Mouse (Mus musculus): ENCODE results near the gene Fam76a. TPM values are rescaled to one million over a fixed set of nuclear protein-coding genes. Genes with fewer than 3 reads are reported as not detected.

The Fam76a gene
- total and polyA plus RNA-seq, 2 experiments from 2014 or later: 19.7 to 39.6 TPM

- peak; percentile 40 for DNase-seq (ENCODE audit: low spot score)
- no peak overlapping the region for H3K4me2 ChIP-seq (ENCODE audit: low read depth, low read length)
- 38% methylated on average over 11 of the region's 11 CpGs for WGBS
Measured at GRCm38 (mm10) chr4:132873481-132874362, 48.6 kb downstream of the Fam76a start.

GRCm38 (mm10) chr4:132871116-132871515 is 51.2 kb downstream of the Fam76a start:
- TF ChIP-seq EP300 (IDR thresholded peaks at IDR 0.05; ENCODE audit: low read depth) (no peak), CTCF (IDR thresholded peaks at IDR 0.05; ENCODE audit: low read depth) (no peak)
- Histone ChIP-seq H3K4me3 (ENCODE audit: low read depth, low read length) (no peak overlapping the region), H3K27ac (ENCODE audit: low read depth) (no peak overlapping the region), H3K4me1 (ENCODE audit: control insufficient read depth, insufficient read depth) (0 out of 2 replicates have a peak, but pooled peaks cover 6% of the 10 kb centered on the region), H3K36me3 (replicated peaks; ENCODE audit: control insufficient read depth, insufficient read depth, low read length) (peaks cover 52% of the 10 kb centered on the region), H3K4me2 (ENCODE audit: low read depth, low read length) (no peak overlapping the region), H3K9ac (replicated peaks; ENCODE audit: low read depth, low read length) (no peak overlapping the region), H3K27me3 (ENCODE audit: control insufficient read depth, insufficient read depth, low read length) (no peaks in the 10 kb centered on the region), H3K9me3 (replicated peaks; ENCODE audit: control insufficient read depth, low read length) (no peaks in the 10 kb centered on the region)
- no peak for DNase-seq (ENCODE audit: low spot score)
- no peak for ATAC-seq (ENCODE audit: insufficient read depth, low read depth)
- 90% methylated on average over 3 of the region's 3 CpGs for WGBS

More at GRCm38 (mm10) chr4:132873481-132874362, 48.6 kb downstream of the Fam76a start:
- Histone ChIP-seq H3K9me3 (replicated peaks; ENCODE audit: control insufficient read depth, low read length) (no peaks in the 10 kb centered on the region), H3K4me1 (ENCODE audit: control insufficient read depth, insufficient read depth) (0 out of 2 replicates have a peak, but pooled peaks cover 6% of the 10 kb centered on the region), H3K9ac (replicated peaks; ENCODE audit: low read depth, low read length) (no peak overlapping the region), H3K4me3 (ENCODE audit: low read depth, low read length) (no peak overlapping the region), H3K27me3 (ENCODE audit: control insufficient read depth, insufficient read depth, low read length) (no peaks in the 10 kb centered on the region), H3K36me3 (replicated peaks; ENCODE audit: control insufficient read depth, insufficient read depth, low read length) (peaks cover 26% of the 10 kb centered on the region), H3K27ac (ENCODE audit: low read depth) (peak overlapping the region; percentile 49)
- TF ChIP-seq EP300 (IDR thresholded peaks at IDR 0.05; ENCODE audit: low read depth): no peak
- no peak for TF ChIP-seq CTCF (IDR thresholded peaks at IDR 0.05; ENCODE audit: low read depth)
- ATAC-seq (ENCODE audit: insufficient read depth, low read depth): peak; percentile 69

- WGBS: 89% methylated on average over 2 of the region's 2 CpGs
- no peaks in the 10 kb centered on the region for H3K9me3 ChIP-seq (replicated peaks; ENCODE audit: control insufficient read depth, low read length)
- no peaks in the 10 kb centered on the region for H3K27me3 ChIP-seq (ENCODE audit: control insufficient read depth, insufficient read depth, low read length)
- H3K4me3 ChIP-seq (ENCODE audit: low read depth, low read length): no peak overlapping the region
- peaks cover 90% of the 10 kb centered on the region for H3K36me3 ChIP-seq (replicated peaks; ENCODE audit: control insufficient read depth, insufficient read depth, low read length)
- TF ChIP-seq EP300 (IDR thresholded peaks at IDR 0.05; ENCODE audit: low read depth) (no peak), CTCF (IDR thresholded peaks at IDR 0.05; ENCODE audit: low read depth) (no peak)
- H3K4me2 ChIP-seq (ENCODE audit: low read depth, low read length): no peak overlapping the region
- H3K4me1 ChIP-seq (ENCODE audit: control insufficient read depth, insufficient read depth): no peaks in the 10 kb centered on the region
- DNase-seq (ENCODE audit: low spot score) (no peak), ATAC-seq (ENCODE audit: insufficient read depth, low read depth) (no peak)
- no peak overlapping the region for H3K27ac ChIP-seq (ENCODE audit: low read depth)
- no peak overlapping the region for H3K9ac ChIP-seq (replicated peaks; ENCODE audit: low read depth, low read length)
Measured at GRCm38 (mm10) chr4:132864856-132865255, 57.5 kb downstream of the Fam76a start.

DNA sequence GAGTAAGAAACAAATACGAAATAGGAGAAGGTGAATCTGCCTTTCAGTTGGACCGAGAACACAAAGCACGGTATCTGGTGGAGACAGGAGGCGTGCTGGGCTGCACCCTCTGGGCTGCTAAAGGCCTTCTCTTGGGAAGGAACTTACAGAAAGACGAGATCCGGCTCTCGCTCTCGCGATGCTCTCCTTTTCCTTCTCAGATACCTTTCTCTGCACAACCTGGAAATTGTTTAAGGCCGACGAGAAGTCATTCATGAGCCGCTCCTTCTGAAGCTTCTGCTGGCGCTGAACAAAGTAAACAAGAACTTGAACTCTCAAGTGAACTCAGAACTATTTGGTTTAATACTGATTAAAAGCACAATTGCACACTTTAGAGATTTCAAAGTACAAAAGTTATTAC is 59.3 kb downstream of the Fam76a start:
- Histone ChIP-seq H3K9ac (replicated peaks; ENCODE audit: low read depth, low read length) (no peak overlapping the region), H3K27ac (ENCODE audit: low read depth) (no peak overlapping the region), H3K4me3 (ENCODE audit: low read depth, low read length) (no peak overlapping the region), H3K4me2 (ENCODE audit: low read depth, low read length) (no peak overlapping the region), H3K4me1 (ENCODE audit: control insufficient read depth, insufficient read depth) (no peaks in the 10 kb centered on the region), H3K27me3 (ENCODE audit: control insufficient read depth, insufficient read depth, low read length) (no peaks in the 10 kb centered on the region), H3K9me3 (replicated peaks; ENCODE audit: control insufficient read depth, low read length) (no peaks in the 10 kb centered on the region), H3K36me3 (replicated peaks; ENCODE audit: control insufficient read depth, insufficient read depth, low read length) (peaks cover 90% of the 10 kb centered on the region)
- no peak for ATAC-seq (ENCODE audit: insufficient read depth, low read depth)
- no peak for TF ChIP-seq CTCF (IDR thresholded peaks at IDR 0.05; ENCODE audit: low read depth)
- TF ChIP-seq EP300 (IDR thresholded peaks at IDR 0.05; ENCODE audit: low read depth): no peak
- WGBS: 94% methylated on average over 13 of the region's 13 CpGs
- DNase-seq (ENCODE audit: low spot score): no peak

- Histone ChIP-seq H3K27ac (ENCODE audit: low read depth) (no peak overlapping the region), H3K4me1 (ENCODE audit: control insufficient read depth, insufficient read depth) (no peaks in the 10 kb centered on the region), H3K4me2 (ENCODE audit: low read depth, low read length) (no peak overlapping the region), H3K36me3 (replicated peaks; ENCODE audit: control insufficient read depth, insufficient read depth, low read length) (peaks cover 90% of the 10 kb centered on the region), H3K4me3 (ENCODE audit: low read depth, low read length) (no peak overlapping the region), H3K27me3 (ENCODE audit: control insufficient read depth, insufficient read depth, low read length) (no peaks in the 10 kb centered on the region), H3K9ac (replicated peaks; ENCODE audit: low read depth, low read length) (no peak overlapping the region), H3K9me3 (replicated peaks; ENCODE audit: control insufficient read depth, low read length) (no peaks in the 10 kb centered on the region)
- WGBS: 96% methylated on average over 1 of the region's 1 CpGs
- TF ChIP-seq EP300 (IDR thresholded peaks at IDR 0.05; ENCODE audit: low read depth) (no peak), CTCF (IDR thresholded peaks at IDR 0.05; ENCODE audit: low read depth) (no peak)
- DNase-seq (ENCODE audit: low spot score) (no peak), ATAC-seq (ENCODE audit: insufficient read depth, low read depth) (no peak)
Measured at GRCm38 (mm10) chr4:132860880-132861279, 61.5 kb downstream of the Fam76a start.

Other genes starting within 250 kb of the Fam76a start
- gene Xkr8, start 190.0 kb downstream of the Fam76a start, total RNA-seq (2014; rRNA removed; ENCODE audit: low replicate concordance): 0.53 and 0.54 TPM in 2 replicates
- 2.1 and 3.0 TPM in 2 replicates for gene Xkr8, start 190.0 kb downstream of the Fam76a start, polyA plus RNA-seq (2015; fragmentation: Nextera tagmentation; extraction: Ambion mirVana)
- 0.11 and 2.6 TPM in 2 replicates for gene Smpdl3b, start 165.3 kb downstream of the Fam76a start, total RNA-seq (2014; rRNA removed; ENCODE audit: low replicate concordance)
- gene Smpdl3b, start 165.3 kb downstream of the Fam76a start, polyA plus RNA-seq (2015; fragmentation: Nextera tagmentation; extraction: Ambion mirVana): 1.7 TPM in 2 replicates
- 26.1 and 56.1 TPM in 2 replicates for gene Rpa2, start 154.2 kb downstream of the Fam76a start, total RNA-seq (2014; rRNA removed; ENCODE audit: low replicate concordance)
- gene Rpa2, start 154.2 kb downstream of the Fam76a start, polyA plus RNA-seq (2015; fragmentation: Nextera tagmentation; extraction: Ambion mirVana): 32.0 and 35.0 TPM in 2 replicates
- gene Themis2, start 126.2 kb downstream of the Fam76a start, total RNA-seq (2014; rRNA removed; ENCODE audit: low replicate concordance): 0.73 and 1.2 TPM in 2 replicates
- gene Themis2, start 126.2 kb downstream of the Fam76a start, polyA plus RNA-seq (2015; fragmentation: Nextera tagmentation; extraction: Ambion mirVana): 0.78 and 1.1 TPM in 2 replicates
- 36.6 and 46.2 TPM in 2 replicates for gene Ppp1r8, start 79.4 kb downstream of the Fam76a start, total RNA-seq (2014; rRNA removed; ENCODE audit: low replicate concordance)
- gene Ppp1r8, start 79.4 kb downstream of the Fam76a start, polyA plus RNA-seq (2015; fragmentation: Nextera tagmentation; extraction: Ambion mirVana): 17.2 and 17.3 TPM in 2 replicates
- 59.7 and 65.9 TPM in 2 replicates for gene Stx12, start 38.0 kb downstream of the Fam76a start, total RNA-seq (2014; rRNA removed; ENCODE audit: low replicate concordance)
- 46.3 and 48.5 TPM in 2 replicates for gene Stx12, start 38.0 kb downstream of the Fam76a start, polyA plus RNA-seq (2015; fragmentation: Nextera tagmentation; extraction: Ambion mirVana)
- gene Fgr, start 51.5 kb upstream of the Fam76a start, total RNA-seq (2014; rRNA removed; ENCODE audit: low replicate concordance): 0.04 and 0.19 TPM in 2 replicates
- 0.31 and 0.37 TPM in 2 replicates for gene Fgr, start 51.5 kb upstream of the Fam76a start, polyA plus RNA-seq (2015; fragmentation: Nextera tagmentation; extraction: Ambion mirVana)
- gene Ahdc1, start 88.7 kb upstream of the Fam76a start, total RNA-seq (2014; rRNA removed; ENCODE audit: low replicate concordance): 40.5 and 57.2 TPM in 2 replicates
- gene Ahdc1, start 88.7 kb upstream of the Fam76a start, polyA plus RNA-seq (2015; fragmentation: Nextera tagmentation; extraction: Ambion mirVana): 4.6 and 5.2 TPM in 2 replicates
- 54.5 and 119 TPM in 2 replicates for gene Wasf2, start 207.9 kb upstream of the Fam76a start, total RNA-seq (2014; rRNA removed; ENCODE audit: low replicate concordance)
- gene Wasf2, start 207.9 kb upstream of the Fam76a start, polyA plus RNA-seq (2015; fragmentation: Nextera tagmentation; extraction: Ambion mirVana): 55.4 and 62.4 TPM in 2 replicates